Mouse (Mus musculus) forebrain, embryonic 12.5 days (tissue): Measurements from ENCODE around the gene Foxo3. TPM values are rescaled to one million over a fixed set of nuclear protein-coding genes. Genes with fewer than 3 reads are reported as not detected.

ENCODE experiments used
- ATAC-seq: fragments of 200-750 bp; cut with Nextera tagmentation; 2 replicates; pipeline ENCODE4 v1.8.0; 2017; ENCODE audit warnings: moderate TSS enrichment; ENCODE audit not compliant: low FRiP score
- H3K27ac ChIP-seq: fragments of 300-500 bp; sonication (generic); 2 replicates; pipeline ENCODE4 v1.5.1; 2016; ENCODE audit warnings: mild to moderate bottlenecking
- H3K27me3 ChIP-seq: fragments of 300-500 bp; sonication (generic); 2 replicates; pipeline ENCODE4 v1.6.1; 2016; ENCODE audit warnings: mild to moderate bottlenecking
- H3K36me3 ChIP-seq: fragments of 300-500 bp; sonication (generic); replicated peaks from 2 replicates; pipeline ENCODE4 v1.6.1; 2016; ENCODE audit warnings: mild to moderate bottlenecking
- H3K4me1 ChIP-seq: fragments of 300-500 bp; sonication (generic); 2 replicates; pipeline ENCODE4 v1.6.1; 2016
- H3K4me2 ChIP-seq: fragments of 300-500 bp; sonication (generic); 2 replicates; pipeline ENCODE4 v1.6.1; 2016; ENCODE audit warnings: mild to moderate bottlenecking, moderate library complexity
- H3K4me3 ChIP-seq: fragments of 300-500 bp; sonication (generic); replicated peaks from 2 replicates; pipeline ENCODE4 v1.5.1; 2016; ENCODE audit warnings: mild to moderate bottlenecking
- H3K9ac ChIP-seq: fragments of 300-500 bp; sonication (generic); 2 replicates; pipeline ENCODE4 v1.6.1; 2016; ENCODE audit warnings: mild to moderate bottlenecking
- H3K9me3 ChIP-seq: fragments of 300-500 bp; sonication (generic); 2 replicates; pipeline ENCODE4 v1.6.1; 2016
- WGBS: fragments of 180-500 bp; shearing (Covaris S2); methylation state at CpG from one replicate; pipeline ENCODE4 v1.1.7; 2016; 5-methylcytosine and 5-hydroxymethylcytosine counted together
- polyA plus RNA-seq: library from polyadenylated mRNA; unstranded; fragments of >200 nt; fragmentation: Nextera tagmentation; extraction: Ambion mirVana; gene quantifications from 2 replicates; pipeline ENCODE4 v1.2.1, GENCODE M21; 2016

Gene Foxo3
- polyA plus RNA-seq, 1 experiment from 2014 or later, result 3.1 TPM

- no peaks in the 10 kb centered on the region for H3K9me3 ChIP-seq
- H3K4me3 ChIP-seq, result no peak overlapping the region
- 90% methylated on average over 8 of the region's 8 CpGs for WGBS
- H3K9ac ChIP-seq, result no peak overlapping the region
- H3K36me3 ChIP-seq, result 0 out of 2 replicates have a peak, but pooled peaks cover 7% of the 10 kb centered on the region
- no peaks in the 10 kb centered on the region for H3K27me3 ChIP-seq
- no peak overlapping the region for H3K4me2 ChIP-seq
- no peak overlapping the region for H3K27ac ChIP-seq
- ATAC-seq, result no peak
- H3K4me1 ChIP-seq, result no peaks in the 10 kb centered on the region
Measured at GRCm38 (mm10) chr10:42180333-42180732, 96.2 kb downstream of the Foxo3 start.

GRCm38 (mm10) chr10:42178751-42179150 lies 97.8 kb downstream of the Foxo3 start:
- no peak overlapping the region for H3K4me2 ChIP-seq
- ATAC-seq, result no peak
- no peak overlapping the region for H3K4me3 ChIP-seq

GRCm38 (mm10) chr10:42177771-42178674 lies 98.5 kb downstream of the Foxo3 start:
- H3K27ac ChIP-seq, result no peak overlapping the region

More at GRCm38 (mm10) chr10:42178751-42179150, 97.8 kb downstream of the Foxo3 start:
- Histone ChIP-seq H3K36me3 (0 out of 2 replicates have a peak, but pooled peaks cover 4% of the 10 kb centered on the region), H3K9ac (no peak overlapping the region), H3K9me3 (no peaks in the 10 kb centered on the region), H3K4me1 (peaks cover 6% of the 10 kb centered on the region), H3K27me3 (no peaks in the 10 kb centered on the region), H3K27ac (no peak overlapping the region)
- WGBS, result 87% methylated on average over 11 of the region's 11 CpGs

GRCm38 (mm10) chr10:42174283-42174682 lies 102.3 kb downstream of the Foxo3 start:
- 77% methylated on average over 5 of the region's 5 CpGs for WGBS
- no peak for ATAC-seq

More at GRCm38 (mm10) chr10:42177771-42178674, 98.5 kb downstream of the Foxo3 start:
- H3K9ac ChIP-seq, result no peak overlapping the region
- H3K4me1 ChIP-seq, result peaks cover 10% of the 10 kb centered on the region
- no peaks in the 10 kb centered on the region for H3K9me3 ChIP-seq
- H3K4me2 ChIP-seq, result no peak overlapping the region
- WGBS, result 92% methylated on average over 16 of the region's 16 CpGs
- no peaks in the 10 kb centered on the region for H3K36me3 ChIP-seq
- H3K27me3 ChIP-seq, result no peaks in the 10 kb centered on the region
- ATAC-seq, result no peak
- no peak overlapping the region for H3K4me3 ChIP-seq

GRCm38 (mm10) chr10:42173839-42174238 lies 102.7 kb downstream of the Foxo3 start:
- H3K9ac ChIP-seq, result no peak overlapping the region
- H3K27ac ChIP-seq, result peak overlapping the region; percentile 6; the same call in 1 of the 2 replicates
- WGBS, result 65% methylated on average over 1 of the region's 1 CpGs

More at GRCm38 (mm10) chr10:42174283-42174682, 102.3 kb downstream of the Foxo3 start:
- H3K9me3 ChIP-seq, result no peaks in the 10 kb centered on the region
- H3K4me1 ChIP-seq, result peaks cover 10% of the 10 kb centered on the region
- no peak overlapping the region for H3K27ac ChIP-seq
- H3K4me3 ChIP-seq, result no peak overlapping the region
- no peaks in the 10 kb centered on the region; the same call in 1 of the 2 replicates for H3K27me3 ChIP-seq
- no peaks in the 10 kb centered on the region for H3K36me3 ChIP-seq
- H3K9ac ChIP-seq, result no peak overlapping the region
- H3K4me2 ChIP-seq, result no peak overlapping the region

GRCm38 (mm10) chr10:42170889-42171347 lies 105.6 kb downstream of the Foxo3 start:
- no peak overlapping the region for H3K27ac ChIP-seq

More at GRCm38 (mm10) chr10:42173839-42174238, 102.7 kb downstream of the Foxo3 start:
- Histone ChIP-seq H3K4me3 (no peak overlapping the region), H3K4me2 (no peak overlapping the region), H3K4me1 (peaks cover 10% of the 10 kb centered on the region), H3K9me3 (no peaks in the 10 kb centered on the region), H3K36me3 (no peaks in the 10 kb centered on the region), H3K27me3 (no peaks in the 10 kb centered on the region; the same call in 1 of the 2 replicates)
- ATAC-seq, result peak; percentile 33; the same call in 1 of the 2 replicates

GRCm38 (mm10) chr10:42170201-42170600 lies 106.4 kb downstream of the Foxo3 start:
- Histone ChIP-seq H3K4me2 (no peak overlapping the region), H3K27ac (no peak overlapping the region), H3K36me3 (no peaks in the 10 kb centered on the region), H3K4me3 (no peak overlapping the region), H3K27me3 (no peaks in the 10 kb centered on the region; the same call in 1 of the 2 replicates), H3K4me1 (peaks cover 10% of the 10 kb centered on the region), H3K9ac (no peak overlapping the region), H3K9me3 (no peaks in the 10 kb centered on the region)
- WGBS, result 88% methylated on average over 5 of the region's 5 CpGs
- ATAC-seq, result no peak

More at GRCm38 (mm10) chr10:42170889-42171347, 105.6 kb downstream of the Foxo3 start:
- H3K4me1 ChIP-seq, result peaks cover 10% of the 10 kb centered on the region
- H3K9me3 ChIP-seq, result no peaks in the 10 kb centered on the region
- no peak overlapping the region for H3K4me2 ChIP-seq
- no peak overlapping the region for H3K4me3 ChIP-seq
- 17% methylated on average over 5 of the region's 5 CpGs for WGBS
- no peak for ATAC-seq
- no peaks in the 10 kb centered on the region; the same call in 1 of the 2 replicates for H3K27me3 ChIP-seq
- H3K36me3 ChIP-seq, result no peaks in the 10 kb centered on the region
- no peak overlapping the region for H3K9ac ChIP-seq

- 0 out of 2 replicates have a peak, but pooled peaks cover 2% of the 10 kb centered on the region for H3K9me3 ChIP-seq
- WGBS, result 62% methylated on average over 2 of the region's 2 CpGs
- ATAC-seq, result no peak
- H3K4me3 ChIP-seq, result no peak overlapping the region
- H3K27me3 ChIP-seq, result no peaks in the 10 kb centered on the region
- H3K9ac ChIP-seq, result no peak overlapping the region
- H3K27ac ChIP-seq, result no peak overlapping the region
- peaks cover 8% of the 10 kb centered on the region for H3K4me1 ChIP-seq
- H3K4me2 ChIP-seq, result no peak overlapping the region
- no peaks in the 10 kb centered on the region for H3K36me3 ChIP-seq
Measured at GRCm38 (mm10) chr10:42154727-42155126, 121.8 kb downstream of the Foxo3 start.

- Histone ChIP-seq H3K4me3 (no peak overlapping the region), H3K36me3 (no peaks in the 10 kb centered on the region), H3K9ac (no peak overlapping the region), H3K4me2 (no peak overlapping the region), H3K4me1 (peaks cover 8% of the 10 kb centered on the region), H3K27ac (no peak overlapping the region), H3K27me3 (no peaks in the 10 kb centered on the region), H3K9me3 (0 out of 2 replicates have a peak, but pooled peaks cover 2% of the 10 kb centered on the region)
- no peak for ATAC-seq
- 51% methylated on average over 14 of the region's 14 CpGs for WGBS
Measured at GRCm38 (mm10) chr10:42152426-42153205, 123.9 kb downstream of the Foxo3 start.

- 89% methylated on average over 3 of the region's 3 CpGs for WGBS
- H3K36me3 ChIP-seq, result no peaks in the 10 kb centered on the region
Measured at GRCm38 (mm10) chr10:42149767-42150166, 126.8 kb downstream of the Foxo3 start.

GRCm38 (mm10) chr10:42148326-42148725 lies 128.2 kb downstream of the Foxo3 start:
- ATAC-seq, result no peak
- WGBS, result 84% methylated on average over 3 of the region's 3 CpGs
- H3K27ac ChIP-seq, result no peak overlapping the region
- H3K36me3 ChIP-seq, result no peaks in the 10 kb centered on the region
- no peaks in the 10 kb centered on the region for H3K27me3 ChIP-seq
- no peak overlapping the region for H3K4me3 ChIP-seq
- H3K4me2 ChIP-seq, result no peak overlapping the region
- H3K9me3 ChIP-seq, result no peaks in the 10 kb centered on the region
- no peak overlapping the region for H3K9ac ChIP-seq
- H3K4me1 ChIP-seq, result peaks cover 8% of the 10 kb centered on the region

More at GRCm38 (mm10) chr10:42149767-42150166, 126.8 kb downstream of the Foxo3 start:
- no peaks in the 10 kb centered on the region for H3K9me3 ChIP-seq
- no peak overlapping the region for H3K4me3 ChIP-seq
- H3K4me2 ChIP-seq, result no peak overlapping the region
- no peaks in the 10 kb centered on the region for H3K27me3 ChIP-seq
- no peak for ATAC-seq
- H3K4me1 ChIP-seq, result peaks cover 8% of the 10 kb centered on the region
- H3K27ac ChIP-seq, result no peak overlapping the region
- H3K9ac ChIP-seq, result no peak overlapping the region

- Histone ChIP-seq H3K4me2 (no peak overlapping the region), H3K9me3 (no peaks in the 10 kb centered on the region), H3K4me3 (no peak overlapping the region), H3K27ac (no peak overlapping the region), H3K9ac (no peak overlapping the region), H3K27me3 (no peaks in the 10 kb centered on the region), H3K4me1 (no peaks in the 10 kb centered on the region), H3K36me3 (no peaks in the 10 kb centered on the region)
- 81% methylated on average over 5 of the region's 5 CpGs for WGBS
- ATAC-seq, result no peak
Measured at GRCm38 (mm10) chr10:42145221-42145620, 131.3 kb downstream of the Foxo3 start.
